Mouse (Mus musculus) megakaryocyte, adult 5-6 weeks (primary cell): ENCODE measurements around the gene Zfp626. TPM values are rescaled to one million over a fixed set of nuclear protein-coding genes. Genes with fewer than 3 reads are reported as not detected.
A peak's percentile ranks its signal among the peaks of the same experiment; 100 is the strongest.
"Not testable (repeated sequence)": the region's sequence is repeated elsewhere in the genome, so short reads cannot be mapped to it uniquely, and the experiment has no call there.

Experiments
- ATAC-seq: 2 replicates; pipeline ENCODE4 v1.8.0; 2016; ENCODE audit warnings: mild to moderate bottlenecking, inconsistent platforms; ENCODE audit not compliant: poor library complexity, severe bottlenecking
- total RNA-seq, 2 experiments: library from RNA; stranded (forward) in 1 of 2; stranded (reverse) in 1 of 2; fragments of 153-499, 151-499 nt in 1 of 2; fragments of 221-1000, 200-1000 nt in 1 of 2; gene quantifications; 2 replicates each; pipeline versions ENCODE4 v1.2.3 to v1.2.4; 2015 to 2017

Zfp626 gene
- total RNA-seq, 2 experiments from 2014 or later, result 5.4 to 5.9 TPM

- peak; percentile 49 for ATAC-seq
These were observed 52.6 kb downstream of the Zfp626 start for GRCm38 (mm10) chr7:27859301-27860251.

- peak; percentile 97 for ATAC-seq
These were observed 53.6 kb downstream of the Zfp626 start for GRCm38 (mm10) chr7:27860396-27861235.

- not testable (repeated sequence) for ATAC-seq
These were observed 55.6 kb downstream of the Zfp626 start for GRCm38 (mm10) chr7:27862578-27862977.

Other genes starting within 250 kb of the Zfp626 start
- 40.2 TPM in 2 replicates for gene Akt2, start 215.6 kb upstream of the Zfp626 start, total RNA-seq (2015)
- gene Akt2, start 215.6 kb upstream of the Zfp626 start, total RNA-seq (2017), result 53.8 and 55.7 TPM in 2 replicates
- gene Ttc9b, start 153.3 kb upstream of the Zfp626 start, total RNA-seq (2015), result not detected in 2 replicates
- not detected in 2 replicates for gene Ttc9b, start 153.3 kb upstream of the Zfp626 start, total RNA-seq (2017)
- 1.7 and 2.4 TPM in 2 replicates for gene Map3k10, start 132.6 kb upstream of the Zfp626 start, total RNA-seq (2015)
- gene Map3k10, start 132.6 kb upstream of the Zfp626 start, total RNA-seq (2017), result 2.3 and 4.3 TPM in 2 replicates
- gene Zfp607b, start 117.9 kb upstream of the Zfp626 start, total RNA-seq (2015), result 0.46 and 1.4 TPM in 2 replicates
- gene Zfp607b, start 117.9 kb upstream of the Zfp626 start, total RNA-seq (2017), result 0.41 and 1.6 TPM in 2 replicates
- gene Zfp60, start 75.8 kb upstream of the Zfp626 start, total RNA-seq (2015), result 4.6 and 5.1 TPM in 2 replicates
- gene Zfp60, start 75.8 kb upstream of the Zfp626 start, total RNA-seq (2017), result 3.3 and 4.3 TPM in 2 replicates
- 2.3 and 3.7 TPM in 2 replicates for gene Zfp59, start 31.4 kb downstream of the Zfp626 start, total RNA-seq (2015)
- 2.3 and 3.7 TPM in 2 replicates for gene Zfp59, start 31.4 kb downstream of the Zfp626 start, total RNA-seq (2017)
- gene Zfp607a, start 50.3 kb downstream of the Zfp626 start, total RNA-seq (2015), result 5.4 and 5.8 TPM in 2 replicates
- 9.0 and 10.0 TPM in 2 replicates for gene Zfp607a, start 50.3 kb downstream of the Zfp626 start, total RNA-seq (2017)
- gene Zfp974, start 122.3 kb downstream of the Zfp626 start, total RNA-seq (2015), result 4.1 and 4.6 TPM in 2 replicates
- 4.2 and 5.8 TPM in 2 replicates for gene Zfp974, start 122.3 kb downstream of the Zfp626 start, total RNA-seq (2017)
- 13.1 and 15.9 TPM in 2 replicates for gene Zfp780b, start 172.0 kb downstream of the Zfp626 start, total RNA-seq (2015)
- gene Zfp780b, start 172.0 kb downstream of the Zfp626 start, total RNA-seq (2017), result 10.6 and 14.1 TPM in 2 replicates
- gene Zfp850, start 206.9 kb downstream of the Zfp626 start, total RNA-seq (2015), result 2.5 and 2.7 TPM in 2 replicates
- gene Zfp850, start 206.9 kb downstream of the Zfp626 start, total RNA-seq (2017), result 2.8 and 4.5 TPM in 2 replicates
- 103 and 114 TPM in 2 replicates for gene Psmc4, start 242.9 kb downstream of the Zfp626 start, total RNA-seq (2015)
- gene Psmc4, start 242.9 kb downstream of the Zfp626 start, total RNA-seq (2017), result 107 and 110 TPM in 2 replicates